Mouse (Mus musculus): ENCODE data around the gene Rabl6. TPM values are rescaled to one million over a fixed set of nuclear protein-coding genes. Genes with fewer than 3 reads are reported as not detected.

The Rabl6 gene
- polyA plus RNA-seq (2015; fragmentation: Nextera tagmentation; extraction: Ambion mirVana): 70.0 and 73.5 TPM in 2 replicates

- no peaks in the 10 kb centered on the region for H3K36me3 ChIP-seq
- no peaks in the 10 kb centered on the region for H3K27me3 ChIP-seq
- ATAC-seq (ENCODE audit: low FRiP score, low read depth): peak; percentile 92
- H3K4me1 ChIP-seq (replicated peaks): peaks cover 27% of the 10 kb centered on the region
- H3K27ac ChIP-seq (replicated peaks): peak within 1 kb of the TSS; percentile 84
- H3K9me3 ChIP-seq: no peaks in the 10 kb centered on the region
- peak within 1 kb of the TSS; percentile 62 for H3K4me2 ChIP-seq
- peak within 1 kb of the TSS; percentile 66 for H3K4me3 ChIP-seq
- peak within 1 kb of the TSS; percentile 77 for H3K9ac ChIP-seq
- WGBS: under 1% methylated on average over 78 of the region's 80 CpGs
These were observed at the start of gene Rabl6 for GRCm38 (mm10) chr2:25607761-25608622. Gene Rabl6 (minus strand): TSS chr2:25608521.

- no peaks in the 10 kb centered on the region for H3K27me3 ChIP-seq
- no peaks in the 10 kb centered on the region for H3K36me3 ChIP-seq
- no peaks in the 10 kb centered on the region for H3K4me1 ChIP-seq (replicated peaks)
- H3K9me3 ChIP-seq: no peaks in the 10 kb centered on the region
- no peak within 1 kb of the TSS for H3K4me2 ChIP-seq
- H3K27ac ChIP-seq (replicated peaks): no peak within 1 kb of the TSS
- no peak for ATAC-seq (ENCODE audit: low FRiP score, low read depth)
- no peak within 1 kb of the TSS for H3K9ac ChIP-seq
- H3K4me3 ChIP-seq: no peak within 1 kb of the TSS
These were observed 49.3 kb upstream of the Rabl6 start, which contains the start of gene Lcn5 for GRCm38 (mm10) chr2:25657652-25658051. Gene Lcn5 (plus strand): TSS chr2:25657952.

GRCm38 (mm10) chr2:25657246-25657645, 48.9 kb upstream of the Rabl6 start:
- H3K9ac ChIP-seq: no peak overlapping the region
- no peaks in the 10 kb centered on the region for H3K27me3 ChIP-seq
- no peaks in the 10 kb centered on the region for H3K36me3 ChIP-seq
- 84% methylated on average over 4 of the region's 4 CpGs for WGBS
- no peak overlapping the region for H3K4me2 ChIP-seq
- H3K4me1 ChIP-seq (replicated peaks): no peaks in the 10 kb centered on the region
- no peak overlapping the region for H3K27ac ChIP-seq (replicated peaks)
- no peak overlapping the region for H3K4me3 ChIP-seq
- no peak for ATAC-seq (ENCODE audit: low FRiP score, low read depth)
- H3K9me3 ChIP-seq: no peaks in the 10 kb centered on the region

GRCm38 (mm10) chr2:25656691-25657090, 48.4 kb upstream of the Rabl6 start:
- ATAC-seq (ENCODE audit: low FRiP score, low read depth): no peak
- Histone ChIP-seq H3K9ac (no peak overlapping the region), H3K4me1 (replicated peaks) (no peaks in the 10 kb centered on the region), H3K27me3 (no peaks in the 10 kb centered on the region), H3K9me3 (no peaks in the 10 kb centered on the region), H3K27ac (replicated peaks) (no peak overlapping the region), H3K36me3 (no peaks in the 10 kb centered on the region), H3K4me2 (no peak overlapping the region), H3K4me3 (no peak overlapping the region)
- WGBS: 89% methylated on average over 4 of the region's 4 CpGs

GRCm38 (mm10) chr2:25654502-25654901, 46.2 kb upstream of the Rabl6 start:
- H3K27me3 ChIP-seq: no peaks in the 10 kb centered on the region
- H3K4me3 ChIP-seq: no peak overlapping the region
- no peaks in the 10 kb centered on the region for H3K9me3 ChIP-seq
- ATAC-seq (ENCODE audit: low FRiP score, low read depth): no peak
- no peak overlapping the region for H3K9ac ChIP-seq
- no peak overlapping the region for H3K27ac ChIP-seq (replicated peaks)
- WGBS: 70% methylated on average over 1 of the region's 1 CpGs
- H3K4me2 ChIP-seq: no peak overlapping the region
- no peaks in the 10 kb centered on the region for H3K36me3 ChIP-seq
- no peaks in the 10 kb centered on the region for H3K4me1 ChIP-seq (replicated peaks)

GRCm38 (mm10) chr2:25652902-25653301, 44.6 kb upstream of the Rabl6 start, which contains the start of gene Lcn8:
Gene Lcn8 (plus strand): TSS chr2:25653120.
- Histone ChIP-seq H3K27ac (replicated peaks) (no peak within 1 kb of the TSS), H3K4me1 (replicated peaks) (no peaks in the 10 kb centered on the region)
- 77% methylated on average over 2 of the region's 2 CpGs for WGBS

GRCm38 (mm10) chr2:25639890-25640289, 31.6 kb upstream of the Rabl6 start:
- WGBS: 21% methylated on average over 6 of the region's 6 CpGs
- H3K27ac ChIP-seq (replicated peaks): no peak overlapping the region

More at GRCm38 (mm10) chr2:25652902-25653301, 44.6 kb upstream of the Rabl6 start, which contains the start of gene Lcn8:
- Histone ChIP-seq H3K36me3 (no peaks in the 10 kb centered on the region), H3K4me3 (no peak within 1 kb of the TSS), H3K4me2 (no peak within 1 kb of the TSS), H3K9ac (no peak within 1 kb of the TSS), H3K9me3 (no peaks in the 10 kb centered on the region), H3K27me3 (no peaks in the 10 kb centered on the region)
- no peak for ATAC-seq (ENCODE audit: low FRiP score, low read depth)

GRCm38 (mm10) chr2:25634046-25634445, 25.7 kb upstream of the Rabl6 start:
- Histone ChIP-seq H3K4me1 (replicated peaks) (no peaks in the 10 kb centered on the region), H3K27ac (replicated peaks) (no peak overlapping the region), H3K36me3 (no peaks in the 10 kb centered on the region), H3K27me3 (no peaks in the 10 kb centered on the region), H3K9ac (no peak overlapping the region), H3K4me3 (no peak overlapping the region), H3K4me2 (no peak overlapping the region), H3K9me3 (no peaks in the 10 kb centered on the region)
- no peak for ATAC-seq (ENCODE audit: low FRiP score, low read depth)
- 61% methylated on average over 1 of the region's 1 CpGs for WGBS

More at GRCm38 (mm10) chr2:25639890-25640289, 31.6 kb upstream of the Rabl6 start:
- H3K4me3 ChIP-seq: no peak overlapping the region
- no peaks in the 10 kb centered on the region for H3K36me3 ChIP-seq
- no peak for ATAC-seq (ENCODE audit: low FRiP score, low read depth)
- H3K27me3 ChIP-seq: no peaks in the 10 kb centered on the region
- H3K9me3 ChIP-seq: no peaks in the 10 kb centered on the region
- no peaks in the 10 kb centered on the region for H3K4me1 ChIP-seq (replicated peaks)
- H3K4me2 ChIP-seq: no peak overlapping the region
- H3K9ac ChIP-seq: no peak overlapping the region

- no peaks in the 10 kb centered on the region for H3K27me3 ChIP-seq
- H3K27ac ChIP-seq (replicated peaks): no peak overlapping the region
- ATAC-seq (ENCODE audit: low FRiP score, low read depth): no peak
- H3K4me3 ChIP-seq: no peak overlapping the region
- H3K9me3 ChIP-seq: no peaks in the 10 kb centered on the region
- no peaks in the 10 kb centered on the region for H3K4me1 ChIP-seq (replicated peaks)
- no peak overlapping the region for H3K4me2 ChIP-seq
- no peak overlapping the region for H3K9ac ChIP-seq
- WGBS: 91% methylated on average over 3 of the region's 3 CpGs
- H3K36me3 ChIP-seq: no peaks in the 10 kb centered on the region
These were observed 25.3 kb upstream of the Rabl6 start for GRCm38 (mm10) chr2:25633616-25634015.

GRCm38 (mm10) chr2:25628738-25629137, 20.4 kb upstream of the Rabl6 start:
- no peaks in the 10 kb centered on the region for H3K4me1 ChIP-seq (replicated peaks)
- no peak overlapping the region for H3K27ac ChIP-seq (replicated peaks)
- 37% methylated on average over 4 of the region's 4 CpGs for WGBS
- no peak overlapping the region for H3K9ac ChIP-seq
- no peaks in the 10 kb centered on the region for H3K36me3 ChIP-seq
- H3K9me3 ChIP-seq: no peaks in the 10 kb centered on the region
- H3K27me3 ChIP-seq: no peaks in the 10 kb centered on the region
- H3K4me2 ChIP-seq: no peak overlapping the region
- no peak for ATAC-seq (ENCODE audit: low FRiP score, low read depth)
- no peak overlapping the region for H3K4me3 ChIP-seq

GRCm38 (mm10) chr2:25627811-25628210, 19.5 kb upstream of the Rabl6 start, which contains the start of gene Fcna:
Gene Fcna (minus strand): TSS chr2:25628030.
- no peak for ATAC-seq (ENCODE audit: low FRiP score, low read depth)
- no peaks in the 10 kb centered on the region for H3K27me3 ChIP-seq
- no peaks in the 10 kb centered on the region for H3K4me1 ChIP-seq (replicated peaks)
- 92% methylated on average over 6 of the region's 6 CpGs for WGBS
- H3K9ac ChIP-seq: no peak within 1 kb of the TSS
- no peak within 1 kb of the TSS for H3K4me2 ChIP-seq
- no peak within 1 kb of the TSS for H3K4me3 ChIP-seq
- H3K36me3 ChIP-seq: no peaks in the 10 kb centered on the region
- H3K9me3 ChIP-seq: no peaks in the 10 kb centered on the region
- no peak within 1 kb of the TSS for H3K27ac ChIP-seq (replicated peaks)

- H3K36me3 ChIP-seq: no peaks in the 10 kb centered on the region
- WGBS: 49% methylated on average over 5 of the region's 5 CpGs
- no peak overlapping the region for H3K4me3 ChIP-seq
- no peak overlapping the region for H3K9ac ChIP-seq
- no peaks in the 10 kb centered on the region for H3K9me3 ChIP-seq
- H3K27me3 ChIP-seq: no peaks in the 10 kb centered on the region
- no peak overlapping the region for H3K27ac ChIP-seq (replicated peaks)
- ATAC-seq (ENCODE audit: low FRiP score, low read depth): no peak
- peaks cover 8% of the 10 kb centered on the region for H3K4me1 ChIP-seq (replicated peaks)
- H3K4me2 ChIP-seq: no peak overlapping the region
These were observed 17.7 kb upstream of the Rabl6 start for GRCm38 (mm10) chr2:25625986-25626385.

Data from hindbrain, embryonic 15.5 days (tissue).